Mouse (Mus musculus) kidney, postnatal 36 days (tissue): ENCODE measurements around the gene Lrrc4b.

Source experiments
- DNase-seq, 2 experiments: peaks; one replicate each; pipeline ENCODE4 v3.0.0; 2021 to 2022; ENCODE audit warnings: mixed read lengths in 2 of 2

The Lrrc4b gene

GRCm38 (mm10) chr7:44488545-44488944, 59.7 kb downstream of the Lrrc4b start:
- DNase-seq = no peak

- no peak for DNase-seq
Measured at GRCm38 (mm10) chr7:44490281-44490680, 61.5 kb downstream of the Lrrc4b start.

GRCm38 (mm10) chr7:44491391-44491790, 62.6 kb downstream of the Lrrc4b start:
- no peak for DNase-seq

GRCm38 (mm10) chr7:44492166-44492826, 63.5 kb downstream of the Lrrc4b start:
- no peak for DNase-seq

- DNase-seq = no peak
Measured at GRCm38 (mm10) chr7:44494681-44495080, 65.9 kb downstream of the Lrrc4b start.

- no peak for DNase-seq
Measured at GRCm38 (mm10) chr7:44495086-44495485, 66.3 kb downstream of the Lrrc4b start.

GRCm38 (mm10) chr7:44495992-44496770, 67.4 kb downstream of the Lrrc4b start, which contains the start of the genes Emc10 and Fam71e1:
Gene Emc10 (minus strand): TSS chr7:44496529.
Gene Fam71e1 (plus strand): TSS chr7:44496581.
- DNase-seq = peak; percentile 98 to 99

GRCm38 (mm10) chr7:44496771-44497109, 67.9 kb downstream of the Lrrc4b start:
- no peak for DNase-seq

GRCm38 (mm10) chr7:44497361-44498055, 68.7 kb downstream of the Lrrc4b start:
- no peak for DNase-seq

- no peak for DNase-seq
Measured at GRCm38 (mm10) chr7:44498922-44499321, 70.1 kb downstream of the Lrrc4b start.

- DNase-seq = no peak
Measured at GRCm38 (mm10) chr7:44500046-44500445, 71.2 kb downstream of the Lrrc4b start.

- DNase-seq = peak; percentile 55 to 86
Measured at GRCm38 (mm10) chr7:44501563-44502115, 72.8 kb downstream of the Lrrc4b start.

GRCm38 (mm10) chr7:44507491-44507890, 78.7 kb downstream of the Lrrc4b start:
- DNase-seq = no peak
